Mouse (Mus musculus): ENCODE results near the gene Trmt2b. TPM values are rescaled to one million over a fixed set of nuclear protein-coding genes. Genes with fewer than 3 reads are reported as not detected.
"Not testable (repeated sequence)": the region's sequence is repeated elsewhere in the genome, so short reads cannot be mapped to it uniquely, and the experiment has no call there.

Gene Trmt2b
- polyA plus RNA-seq, 1 experiment, result 11.8 TPM

GRCm38 (mm10) chrX:134233048-134233447 is 43.7 kb downstream of the Trmt2b start:
- Histone ChIP-seq H3K27ac (ENCODE audit: control insufficient read depth, insufficient read depth, low read length) (no peak overlapping the region), H3K4me3 (ENCODE audit: control insufficient read depth, insufficient read depth, low read length) (no peak overlapping the region), H3K27me3 (ENCODE audit: control insufficient read depth, insufficient read depth, low read length) (no peaks in the 10 kb centered on the region), H3K36me3 (ENCODE audit: control insufficient read depth, insufficient read depth, low read length) (no peaks in the 10 kb centered on the region), H3K4me1 (replicated peaks; ENCODE audit: control insufficient read depth, insufficient read depth, low read length) (no peaks in the 10 kb centered on the region)
- no peak for DNase-seq
- WGBS, result 100% methylated on average over 1 of the region's 1 CpGs
- TF ChIP-seq CTCF (IDR thresholded peaks at IDR 0.05; ENCODE audit: borderline replicate concordance, control insufficient read depth, extremely low read depth, insufficient read depth, low read length, poor library complexity) (no peak), POLR2A (IDR thresholded peaks at IDR 0.05; ENCODE audit: control insufficient read depth, extremely low read depth, insufficient read depth, low read length, poor library complexity) (no peak)

- Histone ChIP-seq H3K27me3 (ENCODE audit: control insufficient read depth, insufficient read depth, low read length) (no peaks in the 10 kb centered on the region), H3K36me3 (ENCODE audit: control insufficient read depth, insufficient read depth, low read length) (peaks cover 7% of the 10 kb centered on the region; the same call in 1 of the 2 replicates), H3K4me3 (ENCODE audit: control insufficient read depth, insufficient read depth, low read length) (no peak within 1 kb of the TSS), H3K27ac (ENCODE audit: control insufficient read depth, insufficient read depth, low read length) (no peak within 1 kb of the TSS), H3K4me1 (replicated peaks; ENCODE audit: control insufficient read depth, insufficient read depth, low read length) (peaks cover 14% of the 10 kb centered on the region)
- 83% methylated on average over 4 of the region's 4 CpGs for WGBS
- no peak for DNase-seq
- TF ChIP-seq POLR2A (IDR thresholded peaks at IDR 0.05; ENCODE audit: control insufficient read depth, extremely low read depth, insufficient read depth, low read length, poor library complexity) (no peak), CTCF (IDR thresholded peaks at IDR 0.05; ENCODE audit: borderline replicate concordance, control insufficient read depth, extremely low read depth, insufficient read depth, low read length, poor library complexity) (no peak)
Measured at GRCm38 (mm10) chrX:134221856-134222255, 54.9 kb downstream of the Trmt2b start, which contains the start of gene Nox1. TSS of gene Nox1 (minus strand) at chrX:134221956.

- 89% methylated on average over 3 of the region's 3 CpGs for WGBS
- peaks cover 14% of the 10 kb centered on the region for H3K4me1 ChIP-seq (replicated peaks; ENCODE audit: control insufficient read depth, insufficient read depth, low read length)
- TF ChIP-seq POLR2A (IDR thresholded peaks at IDR 0.05; ENCODE audit: control insufficient read depth, extremely low read depth, insufficient read depth, low read length, poor library complexity) (no peak), CTCF (IDR thresholded peaks at IDR 0.05; ENCODE audit: borderline replicate concordance, control insufficient read depth, extremely low read depth, insufficient read depth, low read length, poor library complexity) (no peak)
- H3K27me3 ChIP-seq (ENCODE audit: control insufficient read depth, insufficient read depth, low read length), result no peaks in the 10 kb centered on the region
- H3K36me3 ChIP-seq (ENCODE audit: control insufficient read depth, insufficient read depth, low read length), result peaks cover 7% of the 10 kb centered on the region; the same call in 1 of the 2 replicates
- no peak overlapping the region for H3K4me3 ChIP-seq (ENCODE audit: control insufficient read depth, insufficient read depth, low read length)
- no peak for DNase-seq
- H3K27ac ChIP-seq (ENCODE audit: control insufficient read depth, insufficient read depth, low read length), result no peak overlapping the region
Measured at GRCm38 (mm10) chrX:134220618-134221017, 56.2 kb downstream of the Trmt2b start.

GRCm38 (mm10) chrX:134218161-134218560 is 58.6 kb downstream of the Trmt2b start:
- no peak for DNase-seq
- TF ChIP-seq POLR2A (IDR thresholded peaks at IDR 0.05; ENCODE audit: control insufficient read depth, extremely low read depth, insufficient read depth, low read length, poor library complexity) (no peak), CTCF (IDR thresholded peaks at IDR 0.05; ENCODE audit: borderline replicate concordance, control insufficient read depth, extremely low read depth, insufficient read depth, low read length, poor library complexity) (no peak)
- WGBS, result 85% methylated on average over 4 of the region's 4 CpGs
- H3K4me3 ChIP-seq (ENCODE audit: control insufficient read depth, insufficient read depth, low read length), result no peak overlapping the region
- H3K4me1 ChIP-seq (replicated peaks; ENCODE audit: control insufficient read depth, insufficient read depth, low read length), result peaks cover 14% of the 10 kb centered on the region
- H3K36me3 ChIP-seq (ENCODE audit: control insufficient read depth, insufficient read depth, low read length), result no peaks in the 10 kb centered on the region
- no peaks in the 10 kb centered on the region for H3K27me3 ChIP-seq (ENCODE audit: control insufficient read depth, insufficient read depth, low read length)
- no peak overlapping the region for H3K27ac ChIP-seq (ENCODE audit: control insufficient read depth, insufficient read depth, low read length)

GRCm38 (mm10) chrX:134211151-134211642 is 65.6 kb downstream of the Trmt2b start:
- H3K27me3 ChIP-seq (ENCODE audit: control insufficient read depth, insufficient read depth, low read length), result no peaks in the 10 kb centered on the region
- H3K36me3 ChIP-seq (ENCODE audit: control insufficient read depth, insufficient read depth, low read length), result no peaks in the 10 kb centered on the region
- TF ChIP-seq POLR2A (IDR thresholded peaks at IDR 0.05; ENCODE audit: control insufficient read depth, extremely low read depth, insufficient read depth, low read length, poor library complexity) (no peak), CTCF (IDR thresholded peaks at IDR 0.05; ENCODE audit: borderline replicate concordance, control insufficient read depth, extremely low read depth, insufficient read depth, low read length, poor library complexity) (no peak)
- WGBS, result 96% methylated on average over 7 of the region's 7 CpGs
- no peaks in the 10 kb centered on the region for H3K4me1 ChIP-seq (replicated peaks; ENCODE audit: control insufficient read depth, insufficient read depth, low read length)
- no peak overlapping the region for H3K27ac ChIP-seq (ENCODE audit: control insufficient read depth, insufficient read depth, low read length)
- no peak overlapping the region for H3K4me3 ChIP-seq (ENCODE audit: control insufficient read depth, insufficient read depth, low read length)
- DNase-seq, result no peak

- no peaks in the 10 kb centered on the region for H3K27me3 ChIP-seq (ENCODE audit: control insufficient read depth, insufficient read depth, low read length)
- H3K4me3 ChIP-seq (ENCODE audit: control insufficient read depth, insufficient read depth, low read length), result no peak overlapping the region
- no peak overlapping the region for H3K27ac ChIP-seq (ENCODE audit: control insufficient read depth, insufficient read depth, low read length)
- H3K36me3 ChIP-seq (ENCODE audit: control insufficient read depth, insufficient read depth, low read length), result no peaks in the 10 kb centered on the region
- no peaks in the 10 kb centered on the region for H3K4me1 ChIP-seq (replicated peaks; ENCODE audit: control insufficient read depth, insufficient read depth, low read length)
- TF ChIP-seq CTCF (IDR thresholded peaks at IDR 0.05; ENCODE audit: borderline replicate concordance, control insufficient read depth, extremely low read depth, insufficient read depth, low read length, poor library complexity), result no peak
- DNase-seq, result no peak
- WGBS, result 93% methylated on average over 2 of the region's 2 CpGs
Measured at GRCm38 (mm10) chrX:134208491-134208890, 68.3 kb downstream of the Trmt2b start.

GRCm38 (mm10) chrX:134187201-134187600 is 89.6 kb downstream of the Trmt2b start, which contains the start of gene Arl13a:
TSS of gene Arl13a (plus strand) at chrX:134187501.
- H3K27ac ChIP-seq (ENCODE audit: control insufficient read depth, insufficient read depth, low read length); H3K4me1 ChIP-seq (replicated peaks; ENCODE audit: control insufficient read depth, insufficient read depth, low read length); H3K27me3 ChIP-seq (ENCODE audit: control insufficient read depth, insufficient read depth, low read length); H3K36me3 ChIP-seq (ENCODE audit: control insufficient read depth, insufficient read depth, low read length); DNase-seq; H3K4me3 ChIP-seq (ENCODE audit: control insufficient read depth, insufficient read depth, low read length): not testable (repeated sequence)
- WGBS, result 97% methylated on average over 9 of the region's 9 CpGs
